Comparison of ENCODE assay signal across 8 mouse cellular contexts in genomic region chr3:97941440-97942259, GRCm38 (mm10). TPM values are rescaled to one million over a fixed set of nuclear protein-coding genes. Genes with fewer than 3 reads are reported as not detected.
A peak's percentile ranks its signal among the peaks of the same experiment; 100 is the strongest.
DNase-seq lines count a peak whose midpoint lies in the region; ATAC-seq lines count a peak whose summit lies in the region.

No protein-coding gene starts in this region.

- no peaks in the 10 kb centered on the region for H3K36me3 ChIP-seq in heart, embryonic 12.5 days
- no peaks in the 10 kb centered on the region for H3K36me3 ChIP-seq in embryonic facial prominence, embryonic 11.5 days (replicated peaks; ENCODE audit: control insufficient read depth, insufficient read depth, low read depth, low read length)
- H3K36me3 ChIP-seq in hindbrain, embryonic 13.5 days = no peaks in the 10 kb centered on the region
- no peaks in the 10 kb centered on the region for H3K36me3 ChIP-seq in midbrain, embryonic 11.5 days (ENCODE audit: control insufficient read depth, insufficient read depth, low read length)

- H3K27me3 ChIP-seq in heart, embryonic 12.5 days (replicated peaks) = peaks cover 5% of the 10 kb centered on the region; the same call in 1 of the 2 replicates
- H3K27me3 ChIP-seq in embryonic facial prominence, embryonic 11.5 days (ENCODE audit: control insufficient read depth, insufficient read depth, low read length) = no peaks in the 10 kb centered on the region
- H3K27me3 ChIP-seq in hindbrain, embryonic 13.5 days = no peaks in the 10 kb centered on the region
- no peaks in the 10 kb centered on the region; the same call in 1 of the 2 replicates for H3K27me3 ChIP-seq in midbrain, embryonic 11.5 days (ENCODE audit: control insufficient read depth, insufficient read depth, low read length)

- no peaks in the 10 kb centered on the region for H3K9me3 ChIP-seq in heart, embryonic 12.5 days (replicated peaks)
- no peaks in the 10 kb centered on the region for H3K9me3 ChIP-seq in embryonic facial prominence, embryonic 11.5 days (replicated peaks; ENCODE audit: control insufficient read depth, low read length)
- no peaks in the 10 kb centered on the region for H3K9me3 ChIP-seq in hindbrain, embryonic 13.5 days
- H3K9me3 ChIP-seq in midbrain, embryonic 11.5 days (ENCODE audit: control insufficient read depth, low read length) = no peaks in the 10 kb centered on the region

- H3K27ac ChIP-seq in heart, embryonic 12.5 days (ENCODE audit: poor library complexity, severe bottlenecking) = peak overlapping the region; percentile 76
- H3K27ac ChIP-seq in embryonic facial prominence, embryonic 11.5 days (replicated peaks; ENCODE audit: low read depth, low read length) = peak overlapping the region; percentile 93
- H3K27ac ChIP-seq in hindbrain, embryonic 13.5 days = no peak overlapping the region; the same call in 1 of the 2 replicates
- peak overlapping the region; percentile 56 for H3K27ac ChIP-seq in midbrain, embryonic 11.5 days (ENCODE audit: low read depth, low read length)

- no peak for DNase-seq in heart, postnatal 14 days
- DNase-seq in embryonic facial prominence, embryonic 11.5 days (ENCODE audit: low spot score) = peak; percentile 59
- peak; percentile 93 for DNase-seq in midbrain, embryonic 11.5 days (ENCODE audit: low spot score, missing footprints)
- DNase-seq in gastrocnemius, postnatal 10 days = no peak

- intact Hi-C loops in heart, postnatal 14 days (cut with DNase I) = no loop called here

- WGBS in heart, embryonic 12.5 days = 38% methylated on average over 11 of the region's 11 CpGs
- 21% methylated on average over 11 of the region's 11 CpGs for whole genome bisulfite sequencing in embryonic facial prominence, embryonic 11.5 days
- WGBS in hindbrain, embryonic 13.5 days = 32% methylated on average over 11 of the region's 11 CpGs
- 29% methylated on average over 11 of the region's 11 CpGs for WGBS in midbrain, embryonic 11.5 days

- H3K9ac ChIP-seq in heart, embryonic 12.5 days = peak overlapping the region; percentile 63
- H3K9ac ChIP-seq in embryonic facial prominence, embryonic 11.5 days (replicated peaks; ENCODE audit: low read length) = peak overlapping the region; percentile 52
- peak overlapping the region; percentile 56 for H3K9ac ChIP-seq in hindbrain, embryonic 13.5 days
- peak overlapping the region; percentile 52; the same call in 1 of the 2 replicates for H3K9ac ChIP-seq in midbrain, embryonic 11.5 days (ENCODE audit: low read length)

- peak overlapping the region; percentile 38 for H3K4me3 ChIP-seq in heart, embryonic 12.5 days
- no peak overlapping the region for H3K4me3 ChIP-seq in embryonic facial prominence, embryonic 11.5 days (ENCODE audit: low read depth, low read length)
- no peak overlapping the region for H3K4me3 ChIP-seq in hindbrain, embryonic 13.5 days
- no peak overlapping the region for H3K4me3 ChIP-seq in midbrain, embryonic 11.5 days (ENCODE audit: low read depth, low read length)

- no peak for ATAC-seq in heart, embryonic 12.5 days (ENCODE audit: insufficient number of reproducible peaks, low FRiP score)
- ATAC-seq in embryonic facial prominence, embryonic 11.5 days (replicated peaks; ENCODE audit: insufficient number of reproducible peaks, low FRiP score, low TSS enrichment, low read depth) = no peak
- ATAC-seq in hindbrain, embryonic 13.5 days (ENCODE audit: low FRiP score) = no peak
- no peak for ATAC-seq in midbrain, embryonic 11.5 days (ENCODE audit: low FRiP score)
- ATAC-seq in CD4-positive, CD25-positive, alpha-beta regulatory T cell, adult 4 months = no peak
- no peak for ATAC-seq in erythroid progenitor cell, adult 5-6 weeks (replicated peaks; ENCODE audit: low FRiP score, poor library complexity, severe bottlenecking)

- peak overlapping the region; percentile 75 for H3K4me2 ChIP-seq in heart, embryonic 12.5 days
- peak overlapping the region; percentile 41 for H3K4me2 ChIP-seq in embryonic facial prominence, embryonic 11.5 days (ENCODE audit: low read depth, low read length)
- H3K4me2 ChIP-seq in hindbrain, embryonic 13.5 days = peak overlapping the region; percentile 46
- peak overlapping the region; percentile 32 for H3K4me2 ChIP-seq in midbrain, embryonic 11.5 days

- peaks cover 50% of the 10 kb centered on the region for H3K4me1 ChIP-seq in heart, embryonic 12.5 days (replicated peaks)
- peaks cover 22% of the 10 kb centered on the region for H3K4me1 ChIP-seq in embryonic facial prominence, embryonic 11.5 days (ENCODE audit: control insufficient read depth, insufficient read depth, low read length)
- peaks cover 55% of the 10 kb centered on the region for H3K4me1 ChIP-seq in hindbrain, embryonic 13.5 days (replicated peaks)
- peaks cover 57% of the 10 kb centered on the region for H3K4me1 ChIP-seq in midbrain, embryonic 11.5 days (ENCODE audit: control insufficient read depth, insufficient read depth, low read length)

RNA-seq across cellular contexts. Expression of gene Sec22b, which starts 40.7 kb away (rescaled TPM):
- polyA plus RNA-seq in heart, embryonic 12.5 days (2016; fragmentation: Nextera tagmentation; extraction: Ambion mirVana) = 123 and 125 TPM in 2 replicates
- 10 to 100 TPM; 36.9 to 41.6 TPM for total RNA-seq in heart, postnatal 14 days (2021)
- 124 and 139 TPM in 2 replicates for polyA plus RNA-seq in embryonic facial prominence, embryonic 11.5 days (2014; fragmentation: Nextera tagmentation; extraction: Ambion mirVana)
- polyA plus RNA-seq in hindbrain, embryonic 13.5 days (2015; fragmentation: Nextera tagmentation; extraction: Ambion mirVana) = 103 and 105 TPM in 2 replicates
- 122 and 127 TPM in 2 replicates for polyA plus RNA-seq in midbrain, embryonic 11.5 days (2014; fragmentation: Nextera tagmentation; extraction: Ambion mirVana)
- 10 to 100 TPM; 80.3 to 83.7 TPM for polyA plus RNA-seq in CD4-positive, CD25-positive, alpha-beta regulatory T cell, adult 4 months (2017; shearing (Covaris generic))
- total RNA-seq in gastrocnemius, postnatal 10 days (2021) = 10 to 100 TPM; 38.8 to 42.7 TPM
- 23.5 and 38.2 TPM in 2 replicates for total RNA-seq in erythroid progenitor cell, adult 5-6 weeks (2015; ENCODE audit: low replicate concordance)
- 8.7 and 31.7 TPM in 2 replicates for total RNA-seq in erythroid progenitor cell, adult 5-6 weeks (2017; ENCODE audit: low replicate concordance)

RNA-seq across cellular contexts. Expression of gene Pde4dip, which starts 53.1 kb away (rescaled TPM):
- polyA plus RNA-seq in heart, embryonic 12.5 days (2016; fragmentation: Nextera tagmentation; extraction: Ambion mirVana) = 101 and 109 TPM in 2 replicates
- 1,000 to 10,000 TPM; 1,706 to 1,771 TPM for total RNA-seq in heart, postnatal 14 days (2021)
- 28.1 and 29.2 TPM in 2 replicates for polyA plus RNA-seq in embryonic facial prominence, embryonic 11.5 days (2014; fragmentation: Nextera tagmentation; extraction: Ambion mirVana)
- polyA plus RNA-seq in hindbrain, embryonic 13.5 days (2015; fragmentation: Nextera tagmentation; extraction: Ambion mirVana) = 58.6 and 60.4 TPM in 2 replicates
- 27.6 and 29.1 TPM in 2 replicates for polyA plus RNA-seq in midbrain, embryonic 11.5 days (2014; fragmentation: Nextera tagmentation; extraction: Ambion mirVana)
- 10 to 100 TPM in 1 of 2 experiments, 1 to 10 TPM in 1; 7.5 to 10.3 TPM for polyA plus RNA-seq in CD4-positive, CD25-positive, alpha-beta regulatory T cell, adult 4 months (2017; shearing (Covaris generic))
- total RNA-seq in gastrocnemius, postnatal 10 days (2021) = 1,000 to 10,000 TPM; 1,278 to 1,422 TPM
- 1.3 and 1.8 TPM in 2 replicates for total RNA-seq in erythroid progenitor cell, adult 5-6 weeks (2015; ENCODE audit: low replicate concordance)
- total RNA-seq in erythroid progenitor cell, adult 5-6 weeks (2017; ENCODE audit: low replicate concordance) = 1.8 and 2.3 TPM in 2 replicates

Comparison
In these comparisons a context has a peak if more than half of its experiments do, and no peak if none do; other contexts are left out.
1. DNase-seq: peak in embryonic facial prominence, embryonic 11.5 days (single experiment) and midbrain, embryonic 11.5 days (single experiment); none in heart, postnatal 14 days (0 of 2) and gastrocnemius, postnatal 10 days (single experiment).
2. Peak in every context shown above with its lines, with median percentiles within 50 percentile points of each other: H3K4me2 ChIP-seq and H3K9ac ChIP-seq.